Mouse (Mus musculus) heart, adult 2 months (tissue): ENCODE results near the gene H2-Eb2. TPM values are rescaled to one million over a fixed set of nuclear protein-coding genes. Genes with fewer than 3 reads are reported as not detected.
A peak's percentile ranks its signal among the peaks of the same experiment; 100 is the strongest.
"Not testable (repeated sequence)": the region's sequence is repeated elsewhere in the genome, so short reads cannot be mapped to it uniquely, and the experiment has no call there.

ENCODE experiments used
- DNase-seq, 2 experiments: peaks; one replicate each; pipeline ENCODE4 v3.0.0; 2021
- H3K27ac ChIP-seq: fragments of 200-600 bp; 2 replicates; pipeline ENCODE4 v1.8.1; 2022
- H3K27me3 ChIP-seq: fragments of 200-500 bp; 2 replicates; pipeline ENCODE4 v1.6.1; 2012; ENCODE audit warnings: mild to moderate bottlenecking, low read length, inconsistent platforms, mixed read lengths; ENCODE audit not compliant: control insufficient read depth, insufficient read depth
- H3K36me3 ChIP-seq: fragments of 200-500 bp; 2 replicates; pipeline ENCODE4 v1.6.1; 2012; ENCODE audit warnings: low read length, inconsistent platforms; ENCODE audit not compliant: control insufficient read depth, insufficient read depth
- H3K4me1 ChIP-seq: fragments of 200-500 bp; 2 replicates; pipeline ENCODE4 v1.6.1; 2011; ENCODE audit warnings: low read length; ENCODE audit not compliant: control insufficient read depth, insufficient read depth
- H3K4me3 ChIP-seq: fragments of 200-600 bp; 2 replicates; pipeline ENCODE4 v1.8.1; 2022
- H3K79me2 ChIP-seq: fragments of 200-500 bp; replicated peaks from 2 replicates; pipeline ENCODE4 v1.6.1; 2012; ENCODE audit warnings: mild to moderate bottlenecking, inconsistent platforms, low read length, moderate library complexity, mixed read lengths; ENCODE audit not compliant: control insufficient read depth, insufficient read depth
- H3K9ac ChIP-seq: fragments of 200-500 bp; 2 replicates; pipeline ENCODE4 v1.6.1; 2012; ENCODE audit warnings: low read depth, mild to moderate bottlenecking, control low read depth, inconsistent platforms, low read length, mixed read lengths
- CTCF ChIP-seq: fragments of 200-600 bp; IDR thresholded peaks from 2 replicates; pipeline ENCODE4 v1.8.1; 2022; ENCODE audit warnings: antibody characterized with exemption, mild to moderate bottlenecking, moderate library complexity
- EP300 ChIP-seq: fragments of 200-500 bp; IDR thresholded peaks from 2 replicates; pipeline ENCODE4 v1.6.1; 2011; ENCODE audit warnings: low read depth, low read length, control low read depth; ENCODE audit not compliant: insufficient read depth
- POLR2A ChIP-seq: fragments of 200-500 bp; IDR thresholded peaks from 2 replicates; pipeline ENCODE4 v1.6.1; 2011; ENCODE audit warnings: mild to moderate bottlenecking, low read depth, low read length, control low read depth; ENCODE audit not compliant: insufficient read depth
- WGBS: fragments of 180-500 bp; shearing (Covaris S2); methylation state at CpG from one replicate; pipeline ENCODE4 v1.1.7; 2018; 5-methylcytosine and 5-hydroxymethylcytosine counted together
- intact Hi-C: fragments of 180-260 bp; cut with DNase I; formaldehyde crosslinking; loops from one replicate; pipeline ENCODE4 v1.15.1; 2025
- polyA plus RNA-seq: library from polyadenylated mRNA; depleted of rRNA; stranded (reverse); fragments of >200 nt; gene quantifications from 2 replicates; pipeline ENCODE4 v1.2.3, GENCODE M21; 2012
- total RNA-seq, 2 experiments: library from RNA; stranded (reverse); gene quantifications; 2 replicates each; pipeline ENCODE4 v1.2.3; 2021

H2-Eb2 gene
- total and polyA plus RNA-seq, 3 experiments, result 0.33 TPM; not detected in 2

- Histone ChIP-seq H3K27me3 (no peaks in the 10 kb centered on the region), H3K79me2 (no peaks in the 10 kb centered on the region), H3K27ac (no peak overlapping the region), H3K36me3 (no peaks in the 10 kb centered on the region), H3K9ac (no peak overlapping the region), H3K4me1 (0 out of 2 replicates have a peak, but pooled peaks cover 1% of the 10 kb centered on the region), H3K4me3 (no peak overlapping the region)
- 66% methylated on average over 4 of the region's 4 CpGs for WGBS
- TF ChIP-seq CTCF (no peak), EP300 (no peak), POLR2A (no peak)
- DNase-seq, result peak in 1 of 2 experiments; percentile 13
- intact Hi-C loops, result no loop called here
These were observed 17.3 kb upstream of the H2-Eb2 start for GRCm38 (mm10) chr17:34308161-34308560.

- no peaks in the 10 kb centered on the region for H3K79me2 ChIP-seq
- H3K36me3 ChIP-seq, result no peaks in the 10 kb centered on the region
- TF ChIP-seq EP300, result no peak
- TF ChIP-seq CTCF, result no peak
- TF ChIP-seq POLR2A, result no peak
- 0 out of 2 replicates have a peak, but pooled peaks cover 1% of the 10 kb centered on the region for H3K4me1 ChIP-seq
- no peaks in the 10 kb centered on the region for H3K27me3 ChIP-seq
- WGBS, result 23% methylated on average over 10 of the region's 10 CpGs
- peak overlapping the region; percentile 80 for H3K9ac ChIP-seq
- no peak for DNase-seq
- intact Hi-C loops, result no loop called here
- H3K4me3 ChIP-seq, result peak overlapping the region; percentile 56
- peak overlapping the region; percentile 65 for H3K27ac ChIP-seq
These were observed 16.2 kb upstream of the H2-Eb2 start for GRCm38 (mm10) chr17:34309225-34309624.

DNA sequence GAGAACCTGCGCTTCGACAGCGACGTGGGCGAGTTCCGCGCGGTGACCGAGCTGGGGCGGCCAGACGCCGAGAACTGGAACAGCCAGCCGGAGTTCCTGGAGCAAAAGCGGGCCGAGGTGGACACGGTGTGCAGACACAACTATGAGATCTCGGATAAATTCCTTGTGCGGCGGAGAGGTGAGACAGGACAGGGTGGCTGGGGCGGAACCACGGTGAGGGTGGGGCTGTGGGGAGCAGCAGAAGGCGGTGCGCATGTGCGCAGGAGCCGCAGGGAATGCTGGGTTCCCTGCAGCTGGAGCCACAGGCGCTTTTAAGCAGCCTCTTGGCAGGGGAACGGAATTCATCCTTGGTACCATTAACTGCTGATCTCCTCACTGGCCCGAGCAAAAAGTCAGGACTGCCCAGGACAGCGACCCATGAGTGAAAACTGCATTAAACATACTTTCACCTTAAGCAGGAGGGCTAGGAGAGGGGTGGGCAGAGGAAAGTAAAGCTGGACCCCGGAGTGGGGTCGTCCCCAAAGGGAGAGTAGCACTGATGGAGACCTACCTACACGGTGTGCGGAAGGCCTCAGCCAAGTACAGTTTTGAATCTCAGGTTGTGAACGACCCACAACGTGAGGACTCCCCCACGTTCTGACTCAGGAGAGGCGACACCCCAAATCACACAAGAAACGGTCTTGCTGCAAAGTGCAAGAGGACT is 15.6 kb upstream of the H2-Eb2 start:
- Histone ChIP-seq H3K27ac (peak overlapping the region; percentile 65), H3K4me1 (0 out of 2 replicates have a peak, but pooled peaks cover 1% of the 10 kb centered on the region)
- intact Hi-C loops, result no loop called here

GRCm38 (mm10) chr17:34310526-34310925 is 14.9 kb upstream of the H2-Eb2 start:
- intact Hi-C loops, H3K79me2 ChIP-seq, H3K4me3 ChIP-seq, H3K36me3 ChIP-seq, H3K27me3 ChIP-seq, DNase-seq, H3K27ac ChIP-seq, H3K9ac ChIP-seq, H3K4me1 ChIP-seq: not testable (repeated sequence)
- 58% methylated on average over 3 of the region's 3 CpGs for WGBS

More for the DNA sequence above, 15.6 kb upstream of the H2-Eb2 start:
- no peaks in the 10 kb centered on the region for H3K79me2 ChIP-seq
- no peaks in the 10 kb centered on the region for H3K27me3 ChIP-seq
- WGBS, result 22% methylated on average over 38 of the region's 38 CpGs
- no peaks in the 10 kb centered on the region for H3K36me3 ChIP-seq
- DNase-seq, result peak; percentile 79 to 83
- peak; percentile 65 for TF ChIP-seq POLR2A
- no peak for TF ChIP-seq EP300
- no peak for TF ChIP-seq CTCF
- peak overlapping the region; percentile 56 for H3K4me3 ChIP-seq
- H3K9ac ChIP-seq, result peak overlapping the region; percentile 80

- intact Hi-C loops, result no loop called here
- Histone ChIP-seq H3K9ac (no peak overlapping the region), H3K79me2 (no peaks in the 10 kb centered on the region), H3K27me3 (no peaks in the 10 kb centered on the region), H3K4me3 (no peak overlapping the region), H3K4me1 (0 out of 2 replicates have a peak, but pooled peaks cover 1% of the 10 kb centered on the region), H3K36me3 (no peaks in the 10 kb centered on the region), H3K27ac (no peak overlapping the region)
- WGBS, result 73% methylated on average over 1 of the region's 1 CpGs
- DNase-seq, result no peak
- TF ChIP-seq EP300 (no peak), POLR2A (no peak), CTCF (no peak)
These were observed 13.3 kb upstream of the H2-Eb2 start for GRCm38 (mm10) chr17:34312185-34312584.

DNA sequence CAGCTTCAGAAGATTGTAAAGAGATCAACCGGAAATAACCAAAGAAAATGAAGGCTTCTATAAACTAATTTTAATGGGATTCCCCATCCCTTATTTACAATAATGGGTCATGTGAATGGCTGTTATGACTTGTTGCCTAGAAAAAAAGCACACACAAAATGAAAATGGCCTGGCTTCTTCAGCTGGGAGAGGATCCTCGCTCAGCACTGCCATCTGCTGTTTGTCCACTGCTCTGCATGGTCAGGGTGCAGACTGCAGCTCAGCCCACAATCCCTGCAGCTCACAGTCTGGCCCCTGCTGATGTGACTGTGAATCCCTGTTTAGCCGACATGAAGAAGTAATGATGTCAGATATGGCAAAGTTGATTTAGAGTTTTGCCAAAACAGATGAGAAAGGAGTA is 12.1 kb upstream of the H2-Eb2 start:
- Histone ChIP-seq H3K4me3 (no peak overlapping the region), H3K9ac (no peak overlapping the region), H3K36me3 (no peaks in the 10 kb centered on the region), H3K27me3 (no peaks in the 10 kb centered on the region), H3K27ac (no peak overlapping the region), H3K4me1 (0 out of 2 replicates have a peak, but pooled peaks cover 1% of the 10 kb centered on the region), H3K79me2 (no peaks in the 10 kb centered on the region)
- WGBS, result 36% methylated on average over 3 of the region's 3 CpGs
- TF ChIP-seq POLR2A (no peak), EP300 (0 out of 2 replicates have a peak, but pooled peaks have one; percentile 60), CTCF (peak; percentile 97; the same call in 1 of the 2 replicates)
- intact Hi-C loops, result loop anchor here (1.0 kb wide), 1 partner anchor 63 kb away; no protein-coding TSS in a partner anchor
- DNase-seq, result peak; percentile 71 to 81
